Mouse (Mus musculus) forebrain, postnatal 0 days (tissue): ENCODE measurements at regions not wholly inside any gene's neighbourhood (a gene's known extent, or its start where the extent isn't known, plus 50 kb on each side); places are given as distances from the start of the nearest gene placed in this dataset.

Experiments
- ATAC-seq: fragments of 200-750 bp; cut with Nextera tagmentation; 2 replicates; pipeline ENCODE4 v1.8.0; 2017; ENCODE audit warnings: mild to moderate bottlenecking, moderate library complexity
- DNase-seq: peaks from one replicate; pipeline ENCODE4 v3.0.0-alpha.2; 2015
- H3K27ac ChIP-seq: fragments of 300-500 bp; sonication (generic); 2 replicates; pipeline ENCODE4 v1.5.1; 2014; ENCODE audit warnings: low read depth, mild to moderate bottlenecking, antibody characterized with exemption, low read length, moderate library complexity, mixed read lengths
- H3K27me3 ChIP-seq: fragments of 300-500 bp; sonication (generic); 2 replicates; pipeline ENCODE4 v1.6.1; 2014; ENCODE audit warnings: mild to moderate bottlenecking, low read length, mixed read lengths; ENCODE audit not compliant: insufficient read depth
- H3K36me3 ChIP-seq: fragments of 300-500 bp; sonication (generic); 2 replicates; pipeline ENCODE4 v1.6.1; 2014; ENCODE audit warnings: mild to moderate bottlenecking, moderate library complexity; ENCODE audit not compliant: insufficient read depth
- H3K4me1 ChIP-seq: fragments of 300-500 bp; sonication (generic); 2 replicates; pipeline ENCODE4 v1.6.1; 2014; ENCODE audit warnings: antibody characterized with exemption; ENCODE audit not compliant: insufficient read depth
- H3K4me2 ChIP-seq: fragments of 300-500 bp; sonication (generic); 2 replicates; pipeline ENCODE4 v1.6.1; 2014; ENCODE audit warnings: low read depth, mild to moderate bottlenecking, moderate library complexity
- H3K4me3 ChIP-seq: fragments of 300-500 bp; sonication (generic); 2 replicates; pipeline ENCODE4 v1.5.1; 2014; ENCODE audit warnings: low read depth, low read length, mixed read lengths
- H3K9ac ChIP-seq: fragments of 300-500 bp; sonication (generic); 2 replicates; pipeline ENCODE4 v1.6.1; 2014; ENCODE audit warnings: mild to moderate bottlenecking
- H3K9me3 ChIP-seq: fragments of 300-500 bp; sonication (generic); 2 replicates; pipeline ENCODE4 v1.6.1; 2016; ENCODE audit warnings: low read length
- CTCF ChIP-seq: sonication (generic); IDR thresholded peaks from 2 replicates; pipeline ENCODE4 v1.5.1; 2016; ENCODE audit warnings: antibody characterized with exemption, control low read depth, low read depth
- WGBS: fragments of 180-500 bp; shearing (Covaris S2); extraction: QIAGEN DNeasy Blood & Tissue Kit; methylation state at CpG from one replicate; pipeline ENCODE4 v1.1.7; 2014; 5-methylcytosine and 5-hydroxymethylcytosine counted together

- peak; percentile 73 for TF ChIP-seq CTCF
- Histone ChIP-seq H3K9me3 (no peaks in the 10 kb centered on the region), H3K4me3 (no peak overlapping the region), H3K27ac (no peak overlapping the region), H3K9ac (no peak overlapping the region), H3K27me3 (no peaks in the 10 kb centered on the region; the same call in 1 of the 2 replicates), H3K4me2 (no peak overlapping the region), H3K4me1 (no peaks in the 10 kb centered on the region), H3K36me3 (no peaks in the 10 kb centered on the region)
- ATAC-seq = no peak
- DNase-seq = peak; percentile 58
- 44% methylated on average over 27 of the region's 27 CpGs for WGBS
Observed at GRCm38 (mm10) chr10:117436875-117437715, 57.3 kb upstream of the Cpsf6 start.

GRCm38 (mm10) chr10:117436308-117436874 lies 56.6 kb upstream of the Cpsf6 start:
- H3K36me3 ChIP-seq = no peaks in the 10 kb centered on the region
- no peak overlapping the region for H3K4me2 ChIP-seq
- DNase-seq (no peak), ATAC-seq (no peak)
- no peak overlapping the region for H3K27ac ChIP-seq
- H3K4me1 ChIP-seq = no peaks in the 10 kb centered on the region
- 64% methylated on average over 8 of the region's 8 CpGs for WGBS
- no peaks in the 10 kb centered on the region; the same call in 1 of the 2 replicates for H3K27me3 ChIP-seq
- H3K9me3 ChIP-seq = no peaks in the 10 kb centered on the region
- H3K4me3 ChIP-seq = no peak overlapping the region
- H3K9ac ChIP-seq = no peak overlapping the region
- TF ChIP-seq CTCF = no peak

GRCm38 (mm10) chr10:117435734-117436121 lies 55.9 kb upstream of the Cpsf6 start:
- no peak for DNase-seq
- 44% methylated on average over 12 of the region's 12 CpGs for WGBS
- H3K9me3 ChIP-seq = no peaks in the 10 kb centered on the region
- H3K36me3 ChIP-seq = no peaks in the 10 kb centered on the region
- peak overlapping the region; percentile 34; the same call in 1 of the 2 replicates for H3K4me3 ChIP-seq
- H3K27me3 ChIP-seq = no peaks in the 10 kb centered on the region; the same call in 1 of the 2 replicates
- peak overlapping the region; percentile 59 for H3K4me2 ChIP-seq
- H3K9ac ChIP-seq = peak overlapping the region; percentile 44; the same call in 1 of the 2 replicates
- H3K4me1 ChIP-seq = no peaks in the 10 kb centered on the region
- H3K27ac ChIP-seq = no peak overlapping the region
- peak; percentile 27 for ATAC-seq
- TF ChIP-seq CTCF = no peak

GRCm38 (mm10) chr10:117434871-117435733 lies 55.3 kb upstream of the Cpsf6 start:
- TF ChIP-seq CTCF = peak; percentile 98
- Histone ChIP-seq H3K27ac (no peak overlapping the region), H3K9me3 (no peaks in the 10 kb centered on the region), H3K4me2 (peak overlapping the region; percentile 59), H3K4me1 (no peaks in the 10 kb centered on the region), H3K36me3 (no peaks in the 10 kb centered on the region), H3K27me3 (no peaks in the 10 kb centered on the region; the same call in 1 of the 2 replicates), H3K9ac (peak overlapping the region; percentile 44), H3K4me3 (peak overlapping the region; percentile 34)
- DNase-seq (peak; percentile 91), ATAC-seq (peak; percentile 88)
- 20% methylated on average over 33 of the region's 33 CpGs for WGBS

GRCm38 (mm10) chr10:117434293-117434842 lies 54.6 kb upstream of the Cpsf6 start:
- ATAC-seq = no peak
- Histone ChIP-seq H3K27me3 (no peaks in the 10 kb centered on the region; the same call in 1 of the 2 replicates), H3K9me3 (no peaks in the 10 kb centered on the region), H3K4me3 (no peak overlapping the region), H3K36me3 (no peaks in the 10 kb centered on the region), H3K27ac (no peak overlapping the region), H3K4me2 (no peak overlapping the region), H3K9ac (no peak overlapping the region), H3K4me1 (no peaks in the 10 kb centered on the region)
- no peak for DNase-seq
- WGBS = 94% methylated on average over 8 of the region's 8 CpGs
- no peak for TF ChIP-seq CTCF

- H3K9me3 ChIP-seq = no peaks in the 10 kb centered on the region
- no peak overlapping the region for H3K27ac ChIP-seq
- H3K4me3 ChIP-seq = no peak overlapping the region
- H3K27me3 ChIP-seq = no peaks in the 10 kb centered on the region; the same call in 1 of the 2 replicates
- 93% methylated on average over 12 of the region's 12 CpGs for WGBS
- no peak for DNase-seq
- H3K4me1 ChIP-seq = no peaks in the 10 kb centered on the region
- no peak overlapping the region for H3K9ac ChIP-seq
- H3K36me3 ChIP-seq = no peaks in the 10 kb centered on the region
- no peak overlapping the region for H3K4me2 ChIP-seq
- ATAC-seq = no peak
- TF ChIP-seq CTCF = no peak
Observed at GRCm38 (mm10) chr10:117433547-117434292, 53.9 kb upstream of the Cpsf6 start.
